In genomic region chr11:54396686-54397085, GRCm38 (mm10) we compare ENCODE assay signal across 24 mouse cellular contexts. TPM values are rescaled to one million over a fixed set of nuclear protein-coding genes. Genes with fewer than 3 reads are reported as not detected.
DNase-seq lines count a peak whose midpoint lies in the region; TF ChIP-seq lines count a peak whose summit lies in the region.
"Had no signal": no experiment of that assay in that cellular context is flagged by ENCODE, and none has a peak within 500 bp of the region (broad histone marks: within the 10 kb centered on the region; RNA-seq: fewer than 3 reads in every experiment).

No protein-coding gene starts in this region.

- H3K36me3 ChIP-seq in MEL (ENCODE audit: control insufficient read depth in 1 of 2, insufficient read depth in 2 of 2, low read length in 2 of 2): peaks cover 0 to 39% of the 10 kb centered on the region in 2 experiments; a peak in 2 of 4 replicates
- H3K36me3 ChIP-seq: G1E had no signal

- no peaks in the 10 kb centered on the region for H3K79me2 ChIP-seq in MEL (ENCODE audit: control insufficient read depth, insufficient read depth, low read length, poor library complexity)

- TF ChIP-seq POLR2A in MEL (IDR thresholded peaks at IDR 0.05; ENCODE audit: control insufficient read depth in 1 of 2, insufficient read depth in 1 of 2, low read depth in 1 of 2, low read length in 2 of 2, poor library complexity in 1 of 2): no peak

- no peak for TF ChIP-seq CTCF in MEL (IDR thresholded peaks at IDR 0.05 in 2 of 3, conservative IDR thresholded peaks at IDR 0.05 in 1 of 3; ENCODE audit: control insufficient read depth in 1 of 3, insufficient read depth in 1 of 3, low read depth in 2 of 3, low read length in 3 of 3, poor library complexity in 1 of 3, severe bottlenecking in 1 of 3)

- no peak overlapping the region for H3K9ac ChIP-seq in MEL (ENCODE audit: control insufficient read depth, low read depth, low read length, poor library complexity, severe bottlenecking)

- peak overlapping the region; percentile 9; the same call in 1 of the 2 replicates for H3K27ac ChIP-seq in MEL (ENCODE audit: control insufficient read depth, low read depth, low read length)

- no peaks in the 10 kb centered on the region for H3K27me3 ChIP-seq in MEL (ENCODE audit: control insufficient read depth in 1 of 2, insufficient read depth in 2 of 2, low read length in 2 of 2)
- H3K27me3 ChIP-seq: CH12.LX had no signal

- H3K4me3 ChIP-seq in MEL (ENCODE audit: control insufficient read depth in 1 of 2, insufficient read depth in 1 of 2, low read depth in 2 of 2, low read length in 2 of 2): no peak overlapping the region

- H3K4me1 ChIP-seq in MEL (ENCODE audit: control insufficient read depth in 1 of 2, insufficient read depth in 2 of 2, low read length in 2 of 2): peaks cover 16 to 36% of the 10 kb centered on the region in 2 experiments

- intact Hi-C loops in heart, postnatal 36 days (cut with DNase I): no loop called here

- DNase-seq in MEL (ENCODE audit: low read depth, low spot score): peak; percentile 68
- no peak for DNase-seq in heart, postnatal 36 days
- DNase-seq: adrenal gland, adult 2 months; adrenal gland, adult 8-10 months; adrenal gland, postnatal 10 days; adrenal gland, postnatal 14 days; adrenal gland, postnatal 25 days; adrenal gland, postnatal 36 days; B cell, adult 2 months; cerebellum, adult 11 months; cerebellum, adult 11-12 months; cerebellum, adult 18-20 months; cerebellum, adult 2 months; cerebellum, adult 8-10 months had no signal

- H3K9me3 ChIP-seq in MEL (replicated peaks; ENCODE audit: insufficient read depth, low read length): no peaks in the 10 kb centered on the region
- H3K9me3 ChIP-seq: G1E had no signal

- TF ChIP-seq EP300 in MEL (IDR thresholded peaks at IDR 0.05; ENCODE audit: low read depth in 1 of 2, low read length in 2 of 2): peak; percentile 86 to 89

- no peak for TF ChIP-seq RAD21 in MEL (IDR thresholded peaks at IDR 0.05; ENCODE audit: low read depth, low read length)

TF ChIP-seq in MEL, 35 proteins besides CTCF, POLR2A, EP300 and RAD21:
- TF ChIP-seq MAZ (IDR thresholded peaks at IDR 0.05; ENCODE audit: low read depth, low read length) (no peak), MYB (IDR thresholded peaks at IDR 0.05; ENCODE audit: low read depth, low read length) (no peak; the same call in 1 of the 2 replicates), RCOR1 (IDR thresholded peaks at IDR 0.05; ENCODE audit: low read depth, low read length) (peak; percentile 60), ELF1 (IDR thresholded peaks at IDR 0.05; ENCODE audit: low read depth, low read length) (no peak), NRF1 (IDR thresholded peaks at IDR 0.05; ENCODE audit: insufficient read depth, low read depth, low read length, poor library complexity, severe bottlenecking) (peak; percentile 42; the same call in 1 of the 2 replicates), MEF2A (IDR thresholded peaks at IDR 0.05; ENCODE audit: extremely low read depth, insufficient replicate concordance, low read depth, low read length, poor library complexity, severe bottlenecking) (peak; percentile 28; the same call in 1 of the 2 replicates), HCFC1 (IDR thresholded peaks at IDR 0.05; ENCODE audit: low read depth, low read length) (0 out of 2 replicates have a peak, but pooled peaks have one; percentile 25), SIN3A (IDR thresholded peaks at IDR 0.05; ENCODE audit: low read length) (0 out of 2 replicates have a peak, but pooled peaks have one; percentile 15), MAX (IDR thresholded peaks at IDR 0.05; ENCODE audit: low read length) (no peak), TCF12 (IDR thresholded peaks at IDR 0.05; ENCODE audit: low read depth, low read length) (peak; percentile 75), GATA1 (IDR thresholded peaks at IDR 0.05; ENCODE audit: low read depth, low read length) (peak; percentile 84), ETS1 (IDR thresholded peaks at IDR 0.05; ENCODE audit: low read depth, low read length) (peak; percentile 81), CHD1 (IDR thresholded peaks at IDR 0.05; ENCODE audit: low read depth, low read length) (no peak), CHD2 (IDR thresholded peaks at IDR 0.05; ENCODE audit: low read length) (no peak), ZC3H11A (IDR thresholded peaks at IDR 0.05; ENCODE audit: low read depth, low read length) (no peak), ZNF384 (IDR thresholded peaks at IDR 0.05; ENCODE audit: low read depth, low read length) (peak; percentile 99), BHLHE40 (IDR thresholded peaks at IDR 0.05; ENCODE audit: borderline replicate concordance, low read depth, low read length) (peak; percentile 32; the same call in 1 of the 2 replicates), JUND (IDR thresholded peaks at IDR 0.05; ENCODE audit: low read depth, low read length) (no peak)

RNA-seq across cellular contexts. Expression of gene Meikin, which starts 26.2 kb away (rescaled TPM):
- total RNA-seq in MEL (2012; rRNA removed): not detected in 2 replicates
- polyA plus RNA-seq in MEL (2012; ENCODE audit: insufficient read depth in 1 of 2, insufficient read length in 2 of 2, low read depth in 1 of 2, low replicate concordance in 2 of 2, missing spikeins in 1 of 2): not detected
- not detected for total RNA-seq in heart, postnatal 36 days (2021)
- total RNA-seq: adrenal gland, adult 18-20 months; adrenal gland, adult 2 months; adrenal gland, adult 8-10 months; adrenal gland, postnatal 10 days; adrenal gland, postnatal 14 days; adrenal gland, postnatal 25 days; adrenal gland, postnatal 36 days; adrenal gland, postnatal 4 days; CH12.LX; ES-E14; G1E had no signal
- polyA plus RNA-seq: activated CD4-positive, CD25-positive, alpha-beta regulatory T cell, adult 4 months; adrenal gland, adult 2 months; brain, embryonic 14.5 days; C2C12; CD4-positive, CD25-positive, alpha-beta regulatory T cell, adult 4 months; cerebellum, adult 2 months; G1E; Patski had no signal

RNA-seq across cellular contexts. Expression of gene Fnip1, which starts 41.3 kb away (rescaled TPM):
- 13.6 and 16.4 TPM in 2 replicates for total RNA-seq in MEL (2012; rRNA removed)
- polyA plus RNA-seq in MEL (2012; ENCODE audit: insufficient read depth in 1 of 2, insufficient read length in 2 of 2, low read depth in 1 of 2, low replicate concordance in 2 of 2, missing spikeins in 1 of 2): 10 to 100 TPM in 1 of 2 experiments, not detected in 1; 11.9 TPM
- total RNA-seq in heart, postnatal 36 days (2021): 10 to 100 TPM; 39.0 to 41.1 TPM
